Mouse (Mus musculus): ENCODE results near the gene Ghdc. TPM values are rescaled to one million over a fixed set of nuclear protein-coding genes. Genes with fewer than 3 reads are reported as not detected.

Gene Ghdc
- polyA plus RNA-seq, 1 experiment from 2014 or later = 3.8 TPM

DNA sequence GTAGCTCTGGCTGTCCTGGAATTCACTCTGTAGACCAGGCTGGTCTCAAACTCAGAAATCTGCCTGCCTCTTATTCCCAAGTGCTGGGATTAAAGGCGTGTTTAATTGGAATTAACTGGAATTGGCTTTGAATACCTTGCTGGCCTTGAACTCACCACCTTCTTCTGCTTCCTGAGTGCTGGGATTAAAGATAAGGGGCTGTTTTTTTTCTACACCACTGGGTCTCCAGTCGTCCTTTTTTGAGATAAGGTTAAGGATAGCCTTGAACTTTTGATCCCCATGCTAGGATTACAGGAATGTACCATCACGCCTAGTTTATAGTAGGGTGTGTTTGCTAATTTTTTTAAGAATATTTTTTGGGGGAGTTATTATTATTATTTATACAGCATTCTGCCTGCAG lies 7.3 kb upstream of the Ghdc start:
- Histone ChIP-seq H3K27ac (no peak overlapping the region), H3K4me2 (no peak overlapping the region), H3K36me3 (peaks cover 38% of the 10 kb centered on the region), H3K9me3 (no peaks in the 10 kb centered on the region), H3K27me3 (no peaks in the 10 kb centered on the region), H3K4me1 (replicated peaks) (no peaks in the 10 kb centered on the region), H3K9ac (no peak overlapping the region), H3K4me3 (no peak overlapping the region)
- WGBS = 81% methylated on average over 3 of the region's 3 CpGs
- ATAC-seq (ENCODE audit: low FRiP score) = no peak

DNA sequence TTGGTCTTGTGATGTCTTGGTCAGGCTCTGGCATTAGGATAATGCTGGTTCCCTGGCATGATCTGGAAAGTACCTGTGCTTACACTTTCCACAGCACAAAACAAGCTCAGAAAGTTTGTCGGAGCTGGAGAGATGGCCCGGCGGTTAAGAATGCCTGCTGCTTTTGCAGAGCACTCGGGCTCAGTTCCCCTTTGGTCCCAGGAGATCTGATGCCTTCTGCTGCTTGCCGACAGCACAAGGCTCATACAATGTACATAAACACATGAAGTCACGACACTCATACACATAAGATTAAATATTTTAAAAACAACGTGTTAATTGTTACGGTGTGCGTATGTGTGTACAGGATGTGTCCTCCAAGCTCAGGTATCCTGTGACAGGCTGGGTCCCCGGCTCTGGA lies 5.2 kb upstream of the Ghdc start:
- Histone ChIP-seq H3K4me2 (no peak overlapping the region), H3K4me1 (replicated peaks) (no peaks in the 10 kb centered on the region; the same call in 1 of the 2 replicates), H3K36me3 (peaks cover 17% of the 10 kb centered on the region), H3K27me3 (no peaks in the 10 kb centered on the region), H3K9me3 (no peaks in the 10 kb centered on the region), H3K9ac (no peak overlapping the region), H3K27ac (no peak overlapping the region), H3K4me3 (no peak overlapping the region)
- 80% methylated on average over 10 of the region's 10 CpGs for WGBS
- no peak for ATAC-seq (ENCODE audit: low FRiP score)

DNA sequence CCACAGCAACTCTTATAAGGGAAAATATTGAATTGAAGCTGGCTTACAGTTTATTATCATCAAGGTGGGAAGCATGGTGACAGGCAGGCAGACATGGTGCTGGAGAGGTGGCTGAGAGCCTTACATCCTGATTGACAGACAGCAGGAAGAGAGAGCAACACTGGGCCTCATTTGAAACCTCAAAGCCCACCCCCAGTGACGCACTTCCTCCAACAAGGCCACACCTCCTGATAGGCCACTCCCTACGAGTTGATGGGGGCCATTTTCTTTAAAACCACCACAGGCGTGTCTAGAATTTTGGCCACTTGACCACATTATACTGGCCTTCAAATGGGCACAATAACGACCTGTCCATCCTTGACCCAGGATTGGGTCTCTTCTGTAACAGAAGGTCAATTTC lies 3.5 kb upstream of the Ghdc start:
- no peaks in the 10 kb centered on the region for H3K27me3 ChIP-seq
- H3K9me3 ChIP-seq = no peaks in the 10 kb centered on the region
- H3K9ac ChIP-seq = no peak overlapping the region
- H3K27ac ChIP-seq = no peak overlapping the region
- peaks cover 5% of the 10 kb centered on the region for H3K36me3 ChIP-seq
- H3K4me2 ChIP-seq = no peak overlapping the region
- H3K4me3 ChIP-seq = no peak overlapping the region
- WGBS = 82% methylated on average over 4 of the region's 4 CpGs
- no peak for ATAC-seq (ENCODE audit: low FRiP score)
- peaks cover 5% of the 10 kb centered on the region for H3K4me1 ChIP-seq (replicated peaks)

DNA sequence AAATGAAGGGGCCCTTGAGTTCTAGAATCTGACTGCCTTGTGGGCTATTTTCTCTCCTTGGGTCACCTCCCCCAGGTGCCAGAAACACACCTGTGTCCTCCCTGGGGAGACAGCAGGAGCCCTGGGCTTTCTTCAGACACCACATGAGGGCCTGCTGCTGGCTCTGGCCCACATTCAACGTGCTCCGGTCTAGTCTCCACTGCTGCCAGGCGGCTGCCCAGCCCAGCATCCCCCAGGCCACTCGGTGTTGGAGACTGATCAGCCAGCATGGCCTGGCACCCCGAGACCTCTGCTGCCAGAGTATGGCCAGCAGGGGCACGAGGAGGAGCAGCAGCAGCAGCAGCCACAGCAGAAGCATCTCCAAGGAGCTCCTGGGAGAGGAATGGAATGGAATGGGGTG lies 777 bp downstream of the Ghdc start:
- Histone ChIP-seq H3K4me2 (peak overlapping the region; percentile 49), H3K9ac (0 out of 2 replicates have a peak overlapping the region, but pooled peaks have one; percentile 39), H3K9me3 (no peaks in the 10 kb centered on the region), H3K36me3 (no peaks in the 10 kb centered on the region), H3K4me3 (peak overlapping the region; percentile 47), H3K4me1 (replicated peaks) (peaks cover 5% of the 10 kb centered on the region), H3K27me3 (no peaks in the 10 kb centered on the region), H3K27ac (no peak overlapping the region)
- ATAC-seq (ENCODE audit: low FRiP score) = no peak
- WGBS = 59% methylated on average over 6 of the region's 6 CpGs

DNA sequence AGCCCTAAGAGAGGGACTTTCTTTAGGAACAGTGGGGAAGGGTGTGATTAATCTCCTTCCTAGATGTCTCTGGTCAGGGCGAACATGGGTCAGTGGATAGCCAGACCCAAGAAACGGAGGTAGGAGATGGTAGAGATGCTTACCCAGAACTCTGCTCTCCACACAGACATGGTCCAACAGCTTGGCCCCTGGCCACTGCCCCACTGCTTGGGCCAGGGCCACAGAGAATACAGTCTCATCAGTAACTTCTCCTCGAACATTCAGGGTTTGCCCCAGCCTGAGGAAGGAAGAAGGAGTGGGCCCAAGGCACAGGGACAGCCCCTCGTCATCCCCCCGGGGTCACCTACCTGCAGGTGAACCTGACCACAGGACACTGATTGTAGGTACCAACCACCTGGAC lies 2.9 kb downstream of the Ghdc start:
- Histone ChIP-seq H3K9me3 (no peaks in the 10 kb centered on the region), H3K4me3 (no peak overlapping the region), H3K36me3 (no peaks in the 10 kb centered on the region), H3K9ac (no peak overlapping the region), H3K27ac (no peak overlapping the region), H3K4me1 (replicated peaks) (peaks cover 5% of the 10 kb centered on the region), H3K27me3 (0 out of 2 replicates have a peak, but pooled peaks cover 2% of the 10 kb centered on the region), H3K4me2 (no peak overlapping the region)
- WGBS = 87% methylated on average over 5 of the region's 5 CpGs
- ATAC-seq (ENCODE audit: low FRiP score) = no peak

DNA sequence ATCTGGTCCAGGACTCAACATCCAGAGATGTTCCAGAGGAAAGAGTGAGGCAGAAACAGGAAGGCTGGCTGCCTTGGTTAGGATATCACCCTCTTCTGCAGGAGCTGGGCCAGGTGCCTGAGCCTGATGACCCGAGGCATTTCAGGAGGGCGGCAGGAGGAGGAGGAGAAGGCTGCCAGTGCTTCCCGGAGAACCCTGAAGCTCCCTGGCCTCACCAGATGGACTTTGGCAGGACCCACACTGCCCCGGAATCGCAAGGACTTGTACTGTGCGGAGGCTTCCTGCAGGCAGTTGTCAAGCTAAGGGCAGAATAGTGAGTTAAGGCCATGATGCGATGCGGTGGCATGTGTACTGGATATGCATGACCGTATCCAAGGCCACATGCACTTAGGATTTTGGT lies 4.0 kb downstream of the Ghdc start:
- Histone ChIP-seq H3K9ac (no peak overlapping the region), H3K4me1 (replicated peaks) (peaks cover 10% of the 10 kb centered on the region), H3K27me3 (0 out of 2 replicates have a peak, but pooled peaks cover 7% of the 10 kb centered on the region), H3K27ac (no peak overlapping the region), H3K4me3 (no peak overlapping the region), H3K4me2 (no peak overlapping the region), H3K9me3 (no peaks in the 10 kb centered on the region), H3K36me3 (no peaks in the 10 kb centered on the region)
- WGBS = 78% methylated on average over 9 of the region's 9 CpGs
- ATAC-seq (ENCODE audit: low FRiP score) = no peak

DNA sequence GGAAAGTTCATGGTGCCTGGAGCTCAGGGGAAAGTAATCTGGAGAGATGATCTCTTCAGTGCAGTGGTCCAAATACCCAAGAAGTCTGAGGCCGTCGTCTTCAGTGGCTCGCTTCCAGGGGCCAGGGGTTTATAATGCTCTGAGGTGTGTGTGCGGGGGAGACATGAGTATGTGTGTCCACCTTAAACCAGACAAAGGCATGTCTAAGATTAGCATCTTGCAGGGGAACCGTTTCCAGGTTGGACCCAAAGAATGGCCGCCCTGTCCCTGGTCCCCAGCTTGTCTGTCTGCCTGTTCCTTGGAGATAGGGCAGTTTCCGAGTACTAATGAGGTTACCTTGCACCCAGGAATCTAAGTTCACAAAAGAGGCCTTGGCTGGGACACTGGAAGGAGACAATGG lies 7.9 kb downstream of the Ghdc start, which contains the start of gene Hcrt:
TSS of gene Hcrt (minus strand) at position 101 of the 400 bp plus-strand sequence.
- no peak for ATAC-seq (ENCODE audit: low FRiP score)
- 0 out of 2 replicates have a peak, but pooled peaks cover 14% of the 10 kb centered on the region for H3K27me3 ChIP-seq
- no peaks in the 10 kb centered on the region for H3K36me3 ChIP-seq
- WGBS = 88% methylated on average over 7 of the region's 7 CpGs
- H3K4me2 ChIP-seq = peak within 1 kb of the TSS; percentile 64
- peak within 1 kb of the TSS; percentile 73 for H3K9ac ChIP-seq
- H3K4me1 ChIP-seq (replicated peaks) = peaks cover 29% of the 10 kb centered on the region
- H3K4me3 ChIP-seq = peak within 1 kb of the TSS; percentile 45
- H3K27ac ChIP-seq = peak within 1 kb of the TSS; percentile 32; the same call in 1 of the 2 replicates
- no peaks in the 10 kb centered on the region for H3K9me3 ChIP-seq

DNA sequence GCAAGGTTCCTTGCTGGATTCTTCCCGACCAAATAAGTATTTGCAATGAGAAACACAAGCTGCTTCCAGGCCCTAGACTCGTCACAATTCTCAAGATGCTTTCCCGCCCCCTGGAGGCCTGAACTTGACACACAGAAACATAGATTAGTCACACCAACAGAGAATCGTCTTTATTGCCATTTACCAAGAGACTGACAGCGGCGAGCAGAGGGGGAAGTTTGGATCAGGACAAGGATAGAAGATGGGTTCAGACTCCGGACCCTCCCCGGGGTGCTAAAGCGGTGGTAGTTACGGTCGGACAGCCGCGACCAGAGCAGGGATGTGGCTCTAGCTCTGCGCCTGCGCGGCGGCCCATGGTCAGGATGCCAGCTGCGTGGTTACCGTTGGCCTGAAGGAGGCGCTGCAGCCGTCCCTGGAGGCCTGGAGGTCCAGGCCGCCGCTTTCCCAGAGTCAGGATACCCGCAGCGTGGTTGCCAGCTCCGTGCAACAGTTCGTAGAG lies 9.2 kb downstream of the Ghdc start:
- Histone ChIP-seq H3K27ac (peak overlapping the region; percentile 32; the same call in 1 of the 2 replicates), H3K9me3 (no peaks in the 10 kb centered on the region), H3K4me2 (peak overlapping the region; percentile 64), H3K27me3 (0 out of 2 replicates have a peak, but pooled peaks cover 15% of the 10 kb centered on the region), H3K4me3 (peak overlapping the region; percentile 45), H3K36me3 (peaks cover 2% of the 10 kb centered on the region), H3K4me1 (replicated peaks) (peaks cover 32% of the 10 kb centered on the region), H3K9ac (peak overlapping the region; percentile 73)
- ATAC-seq (ENCODE audit: low FRiP score) = peak; percentile 65
- under 1% methylated on average over 27 of the region's 27 CpGs for WGBS

DNA sequence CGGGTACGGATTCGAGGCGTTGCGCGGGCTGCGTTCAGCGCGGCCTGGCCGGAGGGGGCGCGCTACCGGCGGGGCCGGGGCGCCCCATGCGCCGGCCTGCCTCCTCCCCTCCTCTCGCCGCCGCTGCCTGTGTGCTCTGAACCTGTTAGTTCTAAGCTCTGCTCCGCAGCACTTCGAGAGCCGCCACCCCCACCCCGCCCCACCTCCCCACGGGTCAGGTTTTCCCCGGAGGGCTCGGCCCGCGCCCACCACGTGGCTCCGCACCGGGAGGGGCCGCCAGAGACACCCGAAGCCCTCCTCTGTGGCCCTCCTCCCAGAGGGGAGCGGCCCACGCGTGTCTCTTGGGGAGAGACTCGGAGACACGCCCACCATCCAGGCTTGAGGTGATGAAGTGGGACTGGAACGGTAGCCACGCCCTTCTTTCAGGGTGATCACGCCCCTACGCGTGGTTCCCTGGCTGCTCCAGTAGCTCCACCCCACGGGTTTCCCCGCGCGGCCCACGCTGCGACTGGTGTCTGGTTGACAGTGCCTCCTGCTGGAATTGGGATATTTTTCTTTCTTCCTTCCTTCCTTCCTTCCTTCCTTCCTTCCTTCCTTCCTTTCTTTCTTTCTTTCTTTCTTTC lies 11.0 kb downstream of the Ghdc start, which contains the start of gene Kcnh4:
TSS of gene Kcnh4 (minus strand) at position 332 of the 623 bp plus-strand sequence.
- Histone ChIP-seq H3K4me2 (peak within 1 kb of the TSS; percentile 66), H3K4me1 (replicated peaks) (peaks cover 32% of the 10 kb centered on the region), H3K27ac (peak within 1 kb of the TSS; percentile 71), H3K4me3 (peak within 1 kb of the TSS; percentile 62), H3K36me3 (peaks cover 19% of the 10 kb centered on the region), H3K9ac (peak within 1 kb of the TSS; percentile 76), H3K9me3 (no peaks in the 10 kb centered on the region), H3K27me3 (0 out of 2 replicates have a peak, but pooled peaks cover 15% of the 10 kb centered on the region)
- peak; percentile 66 for ATAC-seq (ENCODE audit: low FRiP score)
- WGBS = 1% methylated on average over 30 of the region's 51 CpGs

DNA sequence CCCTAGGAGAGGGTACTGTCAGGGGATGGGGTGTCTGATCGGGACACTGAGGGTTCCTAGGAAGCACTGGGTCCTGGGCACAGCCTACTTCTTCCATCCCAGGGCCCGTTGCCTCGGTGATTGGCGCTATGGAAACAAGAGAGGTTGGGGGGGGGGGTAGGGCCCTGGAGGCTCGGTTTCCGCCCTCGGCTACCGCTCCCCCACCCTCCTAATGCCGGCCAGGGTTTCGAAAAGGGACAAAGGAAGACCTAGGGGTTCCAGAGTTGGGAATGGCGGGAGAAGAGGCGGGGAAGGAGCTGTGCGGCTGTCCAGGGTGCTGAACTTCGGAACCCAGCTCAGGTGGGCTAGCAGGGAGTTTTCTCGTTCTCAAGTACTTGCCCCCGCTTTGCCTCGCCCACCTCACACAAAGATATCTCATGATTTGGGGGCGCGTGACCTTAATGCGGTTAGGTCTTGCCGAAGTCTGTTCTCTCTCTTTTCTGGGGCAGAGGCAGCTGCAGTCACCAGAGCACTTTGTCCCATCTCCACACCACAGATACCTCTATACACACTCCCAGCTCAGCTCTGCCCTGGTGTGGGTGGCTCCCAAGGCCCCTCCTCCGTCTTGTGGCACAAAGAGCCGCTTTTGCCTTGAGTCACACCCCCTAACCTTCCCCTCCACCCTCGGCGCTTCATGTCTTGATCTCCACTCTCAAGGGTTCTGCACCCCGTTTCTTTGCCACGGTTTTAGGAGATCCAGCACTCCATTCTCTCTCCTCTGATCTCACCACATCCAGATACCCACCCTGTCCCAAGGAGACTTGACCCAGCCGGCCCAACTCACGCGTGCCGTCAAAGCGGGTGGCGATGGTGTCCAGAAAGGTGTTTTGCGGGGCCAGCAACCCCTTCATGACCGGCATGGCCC lies 11.8 kb downstream of the Ghdc start:
- Histone ChIP-seq H3K36me3 (peaks cover 25% of the 10 kb centered on the region), H3K9ac (peak overlapping the region; percentile 76), H3K9me3 (no peaks in the 10 kb centered on the region), H3K27ac (peak overlapping the region; percentile 71), H3K4me1 (replicated peaks) (peaks cover 32% of the 10 kb centered on the region), H3K27me3 (0 out of 2 replicates have a peak, but pooled peaks cover 15% of the 10 kb centered on the region), H3K4me2 (peak overlapping the region; percentile 66), H3K4me3 (peak overlapping the region; percentile 62)
- 2% methylated on average over 35 of the region's 35 CpGs for WGBS
- peak; percentile 62 for ATAC-seq (ENCODE audit: low FRiP score)

DNA sequence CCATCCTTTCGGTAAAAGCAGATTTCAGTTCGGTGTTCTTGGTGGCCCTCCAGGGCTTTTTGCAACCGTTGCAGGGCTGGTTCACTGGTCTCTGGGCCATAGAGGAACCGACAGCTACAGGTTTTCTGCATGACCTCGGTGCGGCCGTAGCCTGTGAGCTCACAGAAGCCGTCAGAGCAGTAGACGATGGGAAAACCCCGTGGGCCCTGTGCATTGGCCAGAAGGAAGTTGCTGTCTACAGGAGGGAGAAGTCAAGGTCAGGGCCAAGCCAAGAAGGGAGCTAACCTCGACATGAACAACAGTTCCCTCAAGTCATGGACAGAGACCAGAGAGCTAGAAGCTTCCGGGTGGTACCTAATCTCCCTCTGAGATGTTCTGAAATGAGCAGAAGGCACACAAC lies 13.2 kb downstream of the Ghdc start:
- peaks cover 32% of the 10 kb centered on the region for H3K4me1 ChIP-seq (replicated peaks)
- H3K9ac ChIP-seq = no peak overlapping the region
- H3K27ac ChIP-seq = no peak overlapping the region
- 0 out of 2 replicates have a peak, but pooled peaks cover 10% of the 10 kb centered on the region for H3K27me3 ChIP-seq
- peak overlapping the region; percentile 66; the same call in 1 of the 2 replicates for H3K4me2 ChIP-seq
- H3K36me3 ChIP-seq = peaks cover 34% of the 10 kb centered on the region
- H3K4me3 ChIP-seq = no peak overlapping the region
- WGBS = 92% methylated on average over 12 of the region's 12 CpGs
- H3K9me3 ChIP-seq = no peaks in the 10 kb centered on the region
- ATAC-seq (ENCODE audit: low FRiP score) = no peak

DNA sequence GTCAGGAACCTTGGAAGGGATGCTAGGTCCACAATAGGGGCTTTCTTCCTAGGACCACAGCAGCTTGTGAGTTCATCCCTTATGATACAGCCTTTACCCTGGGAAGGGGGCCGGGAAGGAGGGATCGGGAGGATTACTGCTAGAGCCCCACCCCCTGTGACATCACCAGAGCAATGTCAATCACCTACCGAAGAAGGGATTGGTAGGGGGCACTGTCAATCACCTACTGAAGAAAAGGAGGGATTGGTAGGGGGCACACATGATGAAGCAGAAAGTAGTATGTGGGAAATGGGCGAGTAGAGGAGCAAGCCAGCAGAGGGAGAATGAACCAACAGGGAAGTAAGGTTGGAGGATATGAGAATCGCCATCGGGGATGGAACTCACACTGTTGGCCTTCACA lies 14.3 kb downstream of the Ghdc start:
- no peak for ATAC-seq (ENCODE audit: low FRiP score)
- H3K4me1 ChIP-seq (replicated peaks) = peaks cover 30% of the 10 kb centered on the region
- 73% methylated on average over 6 of the region's 6 CpGs for WGBS

More for the DNA sequence above, 14.3 kb downstream of the Ghdc start:
- Histone ChIP-seq H3K36me3 (peaks cover 44% of the 10 kb centered on the region), H3K27ac (no peak overlapping the region), H3K4me2 (no peak overlapping the region), H3K9me3 (no peaks in the 10 kb centered on the region), H3K4me3 (no peak overlapping the region), H3K9ac (no peak overlapping the region), H3K27me3 (0 out of 2 replicates have a peak, but pooled peaks cover 9% of the 10 kb centered on the region)
